Mouse (Mus musculus) kidney, embryonic 16.5 days (tissue): Measurements from ENCODE around the gene Tacc2. TPM values are rescaled to one million over a fixed set of nuclear protein-coding genes. Genes with fewer than 3 reads are reported as not detected.

Experiments used
- ATAC-seq: fragments of 200-750 bp; cut with Nextera tagmentation; 2 replicates; pipeline ENCODE4 v1.8.0; 2017; ENCODE audit warnings: moderate TSS enrichment; ENCODE audit not compliant: low FRiP score, low TSS enrichment
- H3K27ac ChIP-seq: fragments of 300-500 bp; sonication (generic); 2 replicates; pipeline ENCODE4 v1.5.1; 2014; ENCODE audit warnings: low read length
- H3K27me3 ChIP-seq: fragments of 300-500 bp; sonication (generic); 2 replicates; pipeline ENCODE4 v1.6.1; 2014; ENCODE audit warnings: low read length, control low read depth, mixed read lengths; ENCODE audit not compliant: insufficient read depth
- H3K36me3 ChIP-seq: fragments of 300-500 bp; sonication (generic); 2 replicates; pipeline ENCODE4 v1.6.1; 2014; ENCODE audit warnings: low read length, control low read depth, mixed read lengths; ENCODE audit not compliant: insufficient read depth
- H3K4me1 ChIP-seq: fragments of 300-500 bp; sonication (generic); 2 replicates; pipeline ENCODE4 v1.6.1; 2014; ENCODE audit warnings: low read length, control low read depth, mixed read lengths; ENCODE audit not compliant: insufficient read depth
- H3K4me2 ChIP-seq: fragments of 300-500 bp; sonication (generic); replicated peaks from 2 replicates; pipeline ENCODE4 v1.6.1; 2014; ENCODE audit warnings: low read depth, low read length
- H3K4me3 ChIP-seq: fragments of 300-500 bp; sonication (generic); 2 replicates; pipeline ENCODE4 v1.5.1; 2014; ENCODE audit warnings: mild to moderate bottlenecking, low read length
- H3K9ac ChIP-seq: fragments of 300-500 bp; sonication (generic); replicated peaks from 2 replicates; pipeline ENCODE4 v1.6.1; 2014; ENCODE audit warnings: low read length
- H3K9me3 ChIP-seq: fragments of 300-500 bp; sonication (generic); 2 replicates; pipeline ENCODE4 v1.6.1; 2016; ENCODE audit warnings: low read length, control low read depth
- whole genome bisulfite sequencing: fragments of 180-500 bp; shearing (Covaris S2); extraction: QIAGEN DNeasy Blood & Tissue Kit; methylation state at CpG from one replicate; pipeline ENCODE4 v1.1.7; 2014; 5-methylcytosine and 5-hydroxymethylcytosine counted together
- polyA plus RNA-seq: library from polyadenylated mRNA; unstranded; fragments of >200 nt; fragmentation: Nextera tagmentation; extraction: Ambion mirVana; gene quantifications from 2 replicates; pipeline ENCODE4 v1.2.1, GENCODE M21; 2015

Gene Tacc2
- polyA plus RNA-seq, 1 experiment from 2014 or later = 31.3 TPM

DNA sequence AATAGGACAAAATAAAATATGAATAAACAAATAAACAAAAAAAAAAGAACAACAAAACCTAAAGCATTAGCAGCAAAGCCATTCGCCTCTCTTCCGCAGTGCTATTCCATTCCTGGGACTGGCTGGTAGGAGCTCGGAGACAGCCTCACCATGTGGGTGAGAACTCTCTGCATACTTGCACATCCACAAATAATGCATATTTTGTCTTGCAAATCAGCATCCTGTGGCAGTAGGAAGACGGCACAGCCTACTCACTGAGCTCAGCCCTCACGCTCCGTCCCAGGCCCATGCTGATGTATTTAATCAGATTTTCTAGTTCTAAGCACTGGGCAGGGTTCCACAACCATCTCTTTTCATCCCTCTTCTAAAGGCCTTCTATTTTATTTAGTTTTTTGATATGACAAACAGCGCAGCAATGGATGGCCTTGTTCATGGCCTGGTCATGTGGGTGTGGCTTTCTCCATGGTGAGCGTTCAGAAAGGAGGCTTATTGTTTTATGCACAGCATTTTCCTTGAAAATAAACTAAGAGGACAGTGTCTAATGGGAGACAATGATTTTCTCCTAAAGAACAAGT is 226.1 kb downstream of the Tacc2 start:
- Histone ChIP-seq H3K9ac (no peak overlapping the region), H3K27ac (no peak overlapping the region), H3K4me2 (no peak overlapping the region), H3K4me1 (peaks cover 4% of the 10 kb centered on the region; the same call in 1 of the 2 replicates), H3K27me3 (no peaks in the 10 kb centered on the region), H3K36me3 (no peaks in the 10 kb centered on the region), H3K4me3 (no peak overlapping the region), H3K9me3 (no peaks in the 10 kb centered on the region)
- 89% methylated on average over 8 of the region's 8 CpGs for WGBS
- ATAC-seq = no peak

DNA sequence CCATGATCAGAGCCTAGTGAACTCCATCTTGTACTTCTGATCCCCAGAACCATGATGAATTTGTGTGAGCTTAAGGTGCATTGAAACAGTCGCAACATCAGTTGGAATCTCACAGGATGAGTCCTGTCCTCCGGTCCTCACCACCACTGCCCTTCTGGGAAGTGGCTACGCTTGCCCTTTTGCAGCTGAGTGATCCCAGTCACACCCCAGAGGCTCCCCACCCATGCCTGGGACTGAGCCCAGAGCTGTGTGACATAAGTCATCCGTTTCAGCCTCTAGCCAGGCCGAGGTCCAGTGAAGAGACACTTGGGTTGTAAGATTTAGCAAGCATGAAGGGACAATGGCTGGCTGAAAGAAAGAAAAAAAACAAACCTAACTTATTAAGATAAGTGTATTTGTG is 227.8 kb downstream of the Tacc2 start:
- Histone ChIP-seq H3K27me3 (no peaks in the 10 kb centered on the region), H3K9me3 (no peaks in the 10 kb centered on the region), H3K27ac (no peak overlapping the region), H3K4me3 (no peak overlapping the region), H3K9ac (no peak overlapping the region), H3K4me2 (no peak overlapping the region), H3K36me3 (no peaks in the 10 kb centered on the region), H3K4me1 (peaks cover 11% of the 10 kb centered on the region; the same call in 1 of the 2 replicates)
- ATAC-seq = peak; percentile 49; the same call in 1 of the 2 replicates
- 44% methylated on average over 5 of the region's 5 CpGs for WGBS

DNA sequence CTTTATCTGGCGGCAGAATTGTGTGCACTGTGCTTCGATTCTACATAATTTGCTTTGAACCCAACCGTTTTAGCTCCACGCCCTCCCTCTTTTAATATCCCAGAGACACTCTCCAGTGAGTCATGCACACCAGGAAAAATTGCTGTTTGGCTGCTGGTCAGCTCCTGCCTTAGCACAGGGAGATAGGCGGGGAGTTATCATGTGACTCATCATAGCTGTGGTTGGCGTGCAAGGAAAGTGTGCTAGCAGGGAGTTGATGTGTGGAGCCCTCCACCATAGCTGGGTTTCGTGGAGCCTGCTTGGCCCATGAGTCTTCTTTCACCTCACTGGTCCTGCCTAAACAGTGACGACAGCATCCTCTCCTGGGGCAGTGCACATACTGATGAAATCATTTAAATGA is 230.5 kb downstream of the Tacc2 start:
- no peaks in the 10 kb centered on the region for H3K27me3 ChIP-seq

DNA sequence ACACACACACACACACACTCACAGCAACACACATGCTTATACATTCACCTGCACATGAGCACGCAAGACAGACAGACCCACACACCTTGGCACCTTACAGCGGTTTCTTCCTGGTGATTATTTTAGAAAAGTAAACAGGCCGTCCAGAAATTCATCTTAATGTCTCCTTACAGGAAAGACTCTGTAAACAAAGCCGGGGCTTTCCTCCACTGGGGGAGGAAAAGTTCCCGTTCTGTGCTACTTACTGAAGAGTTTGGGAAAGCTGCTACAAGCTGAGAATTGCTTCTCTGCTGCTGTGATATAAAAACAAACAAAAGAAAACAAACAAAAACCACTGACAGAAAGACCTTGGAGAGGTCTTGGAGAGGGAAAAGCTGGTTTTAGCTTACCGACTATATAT is 231.5 kb downstream of the Tacc2 start:
- 41% methylated on average over 6 of the region's 6 CpGs for WGBS
- Histone ChIP-seq H3K9me3 (no peaks in the 10 kb centered on the region), H3K27me3 (no peaks in the 10 kb centered on the region), H3K4me1 (peaks cover 7% of the 10 kb centered on the region; the same call in 1 of the 2 replicates), H3K4me3 (no peak overlapping the region), H3K27ac (no peak overlapping the region), H3K9ac (no peak overlapping the region), H3K36me3 (no peaks in the 10 kb centered on the region), H3K4me2 (no peak overlapping the region)
- no peak for ATAC-seq

More for the DNA sequence above, 230.5 kb downstream of the Tacc2 start:
- 76% methylated on average over 8 of the region's 8 CpGs for WGBS
- ATAC-seq = no peak
- H3K9me3 ChIP-seq = no peaks in the 10 kb centered on the region
- H3K4me1 ChIP-seq = peaks cover 7% of the 10 kb centered on the region; the same call in 1 of the 2 replicates
- no peaks in the 10 kb centered on the region for H3K36me3 ChIP-seq
- H3K27ac ChIP-seq = no peak overlapping the region
- no peak overlapping the region for H3K9ac ChIP-seq
- no peak overlapping the region for H3K4me3 ChIP-seq
- H3K4me2 ChIP-seq = no peak overlapping the region

DNA sequence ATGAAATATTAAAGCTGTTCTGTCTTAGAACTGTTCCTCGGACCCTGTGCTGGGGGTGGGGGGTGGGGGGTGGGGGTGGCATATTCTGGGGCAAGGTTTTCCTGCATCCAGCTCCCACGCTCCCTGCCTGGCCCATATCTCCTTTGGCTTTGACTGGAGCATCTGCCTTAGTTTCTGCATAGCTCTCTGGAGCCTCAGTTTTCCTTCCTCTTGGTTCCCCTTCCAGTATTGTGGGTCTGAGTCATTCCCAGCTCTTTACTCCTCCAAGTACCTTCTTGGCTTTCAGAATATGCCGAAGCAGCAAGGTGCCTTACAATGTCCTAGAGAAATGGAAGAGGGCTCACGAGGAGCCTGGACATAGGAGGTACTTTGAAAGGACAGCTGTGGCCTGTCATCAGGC is 233.0 kb downstream of the Tacc2 start:
- Histone ChIP-seq H3K36me3 (no peaks in the 10 kb centered on the region), H3K4me1 (peaks cover 7% of the 10 kb centered on the region; the same call in 1 of the 2 replicates), H3K4me3 (no peak overlapping the region), H3K27me3 (no peaks in the 10 kb centered on the region), H3K9me3 (no peaks in the 10 kb centered on the region), H3K9ac (no peak overlapping the region), H3K27ac (no peak overlapping the region), H3K4me2 (no peak overlapping the region)
- no peak for ATAC-seq
- 69% methylated on average over 4 of the region's 4 CpGs for WGBS

DNA sequence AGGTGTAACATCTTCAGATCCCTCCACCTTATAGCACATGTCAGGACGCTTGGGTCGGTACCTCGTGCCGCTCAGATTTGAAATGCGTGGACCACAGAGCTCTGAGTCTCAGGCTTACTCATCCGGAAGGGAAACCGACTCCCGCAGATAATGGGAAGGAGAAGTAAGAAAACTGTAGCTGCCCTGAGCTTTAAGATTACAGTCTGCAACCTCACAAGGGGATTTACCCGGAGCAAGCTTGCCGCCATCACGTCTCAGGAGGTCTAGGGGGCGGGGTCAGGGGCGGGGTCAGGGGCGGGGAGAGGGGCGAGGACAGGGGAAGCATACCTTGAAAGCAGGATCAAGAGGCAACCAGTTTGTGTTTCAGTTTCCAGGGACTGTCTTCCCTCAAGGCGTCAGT is 235.2 kb downstream of the Tacc2 start:
- H3K4me2 ChIP-seq = no peak overlapping the region
- 39% methylated on average over 16 of the region's 16 CpGs for WGBS

More for the DNA sequence above, 235.2 kb downstream of the Tacc2 start:
- H3K36me3 ChIP-seq = no peaks in the 10 kb centered on the region
- no peaks in the 10 kb centered on the region for H3K27me3 ChIP-seq
- no peak overlapping the region for H3K4me3 ChIP-seq
- H3K27ac ChIP-seq = no peak overlapping the region
- no peak overlapping the region for H3K9ac ChIP-seq
- ATAC-seq = no peak
- peaks cover 7% of the 10 kb centered on the region; the same call in 1 of the 2 replicates for H3K4me1 ChIP-seq
- no peaks in the 10 kb centered on the region for H3K9me3 ChIP-seq

Other genes with a start within 250 kb of the Tacc2 start
- 58.5 and 68.6 TPM in 2 replicates for gene Ate1, start 57.1 kb upstream of the Tacc2 start, polyA plus RNA-seq
- gene Nsmce4a, start 4.3 kb upstream of the Tacc2 start, polyA plus RNA-seq = 155 and 159 TPM in 2 replicates
- gene Btbd16, start 196.6 kb downstream of the Tacc2 start, polyA plus RNA-seq = 0.17 TPM in 1 of 2 replicates, not detected in the other